Mouse (Mus musculus) kidney, postnatal 14 days (tissue): Measurements from ENCODE around the gene Tns1.
A peak's percentile ranks its signal among the peaks of the same experiment; 100 is the strongest.

Experiments used
- DNase-seq: peaks from one replicate; pipeline ENCODE4 v3.0.0; 2022; ENCODE audit warnings: mixed read lengths

Gene Tns1

GRCm38 (mm10) chr1:73987705-73988201 lies 136.5 kb downstream of the Tns1 start:
- DNase-seq, result peak; percentile 75

GRCm38 (mm10) chr1:73986268-73987045 lies 137.8 kb downstream of the Tns1 start:
- DNase-seq, result peak; percentile 54

- no peak for DNase-seq
Measured at GRCm38 (mm10) chr1:73985611-73986010, 138.6 kb downstream of the Tns1 start.

GRCm38 (mm10) chr1:73979214-73979613 lies 145.0 kb downstream of the Tns1 start:
- peak; percentile 49 for DNase-seq

GRCm38 (mm10) chr1:73978576-73978975 lies 145.7 kb downstream of the Tns1 start:
- no peak for DNase-seq

GRCm38 (mm10) chr1:73973992-73974391 lies 150.3 kb downstream of the Tns1 start:
- no peak for DNase-seq

GRCm38 (mm10) chr1:73972726-73973125 lies 151.5 kb downstream of the Tns1 start:
- no peak for DNase-seq

- DNase-seq, result no peak
Measured at GRCm38 (mm10) chr1:73970161-73970730, 154.0 kb downstream of the Tns1 start.

- DNase-seq, result peak; percentile 64
Measured at GRCm38 (mm10) chr1:73968712-73969511, 155.3 kb downstream of the Tns1 start.

GRCm38 (mm10) chr1:73966411-73967238 lies 157.6 kb downstream of the Tns1 start:
- peak; percentile 87 for DNase-seq

GRCm38 (mm10) chr1:73964151-73964743 lies 160.0 kb downstream of the Tns1 start:
- DNase-seq, result no peak

- DNase-seq, result peak; percentile 85
Measured at GRCm38 (mm10) chr1:73963626-73964025, 160.6 kb downstream of the Tns1 start.

- DNase-seq, result peak; percentile 91
Measured at GRCm38 (mm10) chr1:73962668-73963371, 161.4 kb downstream of the Tns1 start.

GRCm38 (mm10) chr1:73962049-73962448 lies 162.2 kb downstream of the Tns1 start:
- DNase-seq, result peak; percentile 58

GRCm38 (mm10) chr1:73959758-73960157 lies 164.5 kb downstream of the Tns1 start:
- DNase-seq, result no peak

GRCm38 (mm10) chr1:73959344-73959743 lies 164.9 kb downstream of the Tns1 start:
- no peak for DNase-seq

- no peak for DNase-seq
Measured at GRCm38 (mm10) chr1:73958210-73958983, 165.9 kb downstream of the Tns1 start.

GRCm38 (mm10) chr1:73957428-73957827 lies 166.8 kb downstream of the Tns1 start:
- no peak for DNase-seq

GRCm38 (mm10) chr1:73956320-73956719 lies 167.9 kb downstream of the Tns1 start:
- DNase-seq, result no peak

- peak; percentile 75 for DNase-seq
Measured at GRCm38 (mm10) chr1:73955259-73955842, 168.9 kb downstream of the Tns1 start.
